Mouse (Mus musculus) intestine, embryonic 14.5 days (tissue): ENCODE measurements around the gene Anapc16. TPM values are rescaled to one million over a fixed set of nuclear protein-coding genes. Genes with fewer than 3 reads are reported as not detected.

Experiments used
- ATAC-seq: fragments of 200-750 bp; cut with Nextera tagmentation; replicated peaks from 2 replicates; pipeline ENCODE4 v1.8.0; 2017; ENCODE audit warnings: low read depth, moderate number of reproducible peaks, moderate TSS enrichment, moderate library complexity; ENCODE audit not compliant: low FRiP score, low TSS enrichment
- DNase-seq: peaks from one replicate; pipeline ENCODE4 v3.0.0-alpha.2; 2018; ENCODE audit warnings: low spot score
- H3K27ac ChIP-seq: fragments of 300-500 bp; sonication (generic); 2 replicates; pipeline ENCODE4 v1.5.1; 2014; ENCODE audit warnings: low read depth, mild to moderate bottlenecking, control low read depth
- H3K27me3 ChIP-seq: fragments of 300-500 bp; sonication (generic); replicated peaks from 2 replicates; pipeline ENCODE4 v1.6.1; 2014; ENCODE audit warnings: low read length, control low read depth; ENCODE audit not compliant: control insufficient read depth, insufficient read depth
- H3K36me3 ChIP-seq: fragments of 300-500 bp; sonication (generic); 2 replicates; pipeline ENCODE4 v1.6.1; 2014; ENCODE audit warnings: low read length, control low read depth; ENCODE audit not compliant: control insufficient read depth, insufficient read depth
- H3K4me1 ChIP-seq: fragments of 300-500 bp; sonication (generic); replicated peaks from 2 replicates; pipeline ENCODE4 v1.6.1; 2014; ENCODE audit warnings: low read length, control low read depth, mixed read lengths; ENCODE audit not compliant: control insufficient read depth, insufficient read depth
- H3K4me2 ChIP-seq: fragments of 300-500 bp; sonication (generic); 2 replicates; pipeline ENCODE4 v1.6.1; 2014; ENCODE audit warnings: low read length
- H3K4me3 ChIP-seq: fragments of 300-500 bp; sonication (generic); 2 replicates; pipeline ENCODE4 v1.5.1; 2014; ENCODE audit warnings: low read depth, low read length, control low read depth, mixed read lengths
- H3K9ac ChIP-seq: fragments of 300-500 bp; sonication (generic); 2 replicates; pipeline ENCODE4 v1.6.1; 2014; ENCODE audit warnings: mild to moderate bottlenecking, low read length
- H3K9me3 ChIP-seq: fragments of 300-500 bp; sonication (generic); 2 replicates; pipeline ENCODE4 v1.6.1; 2016; ENCODE audit warnings: low read length, control low read depth; ENCODE audit not compliant: control insufficient read depth
- WGBS: fragments of 180-500 bp; shearing (Covaris S2); extraction: QIAGEN DNeasy Blood & Tissue Kit; methylation state at CpG from one replicate; pipeline ENCODE4 v1.1.7; 2014; 5-methylcytosine and 5-hydroxymethylcytosine counted together
- polyA plus RNA-seq: library from polyadenylated mRNA; unstranded; fragments of >200 nt; fragmentation: Nextera tagmentation; extraction: Ambion mirVana; gene quantifications from 2 replicates; pipeline ENCODE4 v1.2.1, GENCODE M21; 2014

Gene Anapc16
- polyA plus RNA-seq, 1 experiment from 2014 or later = 107 TPM

DNA sequence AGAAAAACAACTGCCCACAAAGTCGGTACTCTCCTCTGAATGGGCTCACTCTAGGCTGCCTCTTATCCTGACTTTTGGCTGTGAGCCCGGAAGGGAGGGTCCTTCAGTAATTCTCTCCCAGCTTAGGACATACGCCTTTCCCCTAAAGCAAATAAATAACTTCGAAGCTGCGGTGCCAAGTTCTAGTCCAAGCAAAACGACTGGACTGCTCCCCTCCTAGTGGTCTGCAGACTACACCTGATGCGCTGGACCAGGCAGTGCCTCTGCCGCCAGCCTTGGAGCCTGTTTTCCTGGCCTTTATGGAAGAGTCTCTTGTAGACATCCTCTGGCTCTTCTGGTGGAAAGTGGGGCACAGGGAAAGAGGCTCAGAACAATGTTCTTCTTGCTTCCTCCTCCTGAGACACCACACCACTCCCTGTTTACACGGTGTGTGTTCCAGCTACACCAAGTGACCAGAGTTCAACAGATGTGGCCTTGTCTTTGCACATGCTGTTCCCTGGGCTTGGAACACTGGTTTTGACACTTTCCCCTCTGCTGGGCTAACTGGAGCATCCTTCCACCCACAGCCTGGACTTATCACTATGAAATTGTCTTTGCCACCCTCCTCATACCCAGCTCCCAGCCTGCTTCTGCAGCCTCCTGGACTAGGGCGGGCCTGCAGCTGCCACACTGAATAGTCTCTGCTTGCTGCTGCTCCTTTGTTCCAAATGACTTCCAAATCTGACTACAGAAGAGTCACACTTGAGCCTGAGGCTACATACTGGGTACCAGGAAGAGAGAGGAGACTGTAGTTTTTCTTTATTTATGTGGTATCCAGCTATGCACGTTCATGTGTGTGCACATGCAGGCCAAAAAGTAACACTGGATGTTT, 23.8 kb downstream of the Anapc16 start:
- DNase-seq = peak; percentile 75
- 0 out of 2 replicates have a peak overlapping the region, but pooled peaks have one; percentile 3 for H3K9ac ChIP-seq
- ATAC-seq = peak; percentile 62

DNA sequence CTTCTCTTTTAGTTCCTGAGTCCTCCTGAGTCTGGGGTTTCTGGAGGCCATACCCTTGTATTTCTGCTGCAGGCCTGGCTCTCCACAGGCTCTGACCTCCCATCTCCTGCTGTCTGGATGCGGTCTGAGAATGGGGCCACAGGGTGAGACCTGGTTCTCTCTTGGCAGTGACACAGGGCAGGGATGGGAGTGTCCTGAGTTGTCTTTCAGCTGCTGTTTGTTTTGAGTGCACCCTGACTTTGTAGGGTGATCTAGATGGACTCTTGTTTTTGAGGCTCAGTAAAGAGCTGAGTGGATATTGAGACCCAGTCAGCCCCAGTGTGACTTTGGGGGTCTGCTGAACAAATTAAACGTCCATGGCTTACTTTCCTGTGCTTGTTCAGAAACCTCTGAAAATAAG, 24.5 kb downstream of the Anapc16 start:
- H3K4me2 ChIP-seq = no peak overlapping the region
- DNase-seq = no peak
- H3K9me3 ChIP-seq = no peaks in the 10 kb centered on the region
- no peak overlapping the region for H3K4me3 ChIP-seq
- no peaks in the 10 kb centered on the region for H3K27me3 ChIP-seq
- H3K4me1 ChIP-seq = peaks cover 42% of the 10 kb centered on the region
- H3K9ac ChIP-seq = no peak overlapping the region
- WGBS = 77% methylated on average over 2 of the region's 2 CpGs
- no peaks in the 10 kb centered on the region for H3K36me3 ChIP-seq
- no peak for ATAC-seq
- peak overlapping the region; percentile 59; the same call in 1 of the 2 replicates for H3K27ac ChIP-seq

More for the DNA sequence above, 23.8 kb downstream of the Anapc16 start:
- no peaks in the 10 kb centered on the region for H3K9me3 ChIP-seq
- H3K36me3 ChIP-seq = no peaks in the 10 kb centered on the region
- WGBS = 26% methylated on average over 11 of the region's 11 CpGs
- H3K4me3 ChIP-seq = no peak overlapping the region
- H3K27me3 ChIP-seq = no peaks in the 10 kb centered on the region
- H3K4me2 ChIP-seq = no peak overlapping the region
- peak overlapping the region; percentile 59 for H3K27ac ChIP-seq
- peaks cover 35% of the 10 kb centered on the region for H3K4me1 ChIP-seq

DNA sequence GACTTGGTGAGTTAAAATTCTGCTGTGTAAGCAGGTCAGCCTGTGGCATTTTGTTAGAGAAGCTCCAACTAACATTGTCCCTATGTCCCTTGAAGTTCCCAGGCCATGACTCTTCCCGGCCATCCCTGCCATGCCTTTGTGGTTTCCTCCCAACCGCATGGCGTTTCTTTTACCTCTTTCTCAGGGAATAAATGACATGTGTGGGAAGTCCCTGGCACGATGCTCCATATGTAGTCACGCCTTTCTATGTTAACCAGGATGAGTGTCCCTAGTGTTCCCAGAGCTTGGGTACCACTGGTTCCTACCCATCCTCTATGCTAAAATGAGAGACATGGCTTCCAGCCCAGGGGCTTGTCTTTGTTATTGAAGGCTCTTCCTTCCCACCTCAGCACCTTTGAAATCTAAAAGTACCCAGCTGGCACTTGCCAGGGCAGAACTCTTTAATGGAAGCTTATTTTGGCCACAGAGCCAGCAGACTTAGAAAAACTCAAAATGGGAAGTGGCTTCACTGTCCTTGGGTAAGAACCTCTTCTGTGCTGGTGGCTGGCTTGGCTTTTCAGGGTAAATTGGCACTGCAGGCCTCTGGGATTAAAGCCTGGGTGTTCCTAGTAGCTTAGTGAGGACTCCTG, 25.1 kb downstream of the Anapc16 start:
- no peak overlapping the region for H3K4me3 ChIP-seq
- H3K4me1 ChIP-seq = peaks cover 45% of the 10 kb centered on the region
- no peaks in the 10 kb centered on the region for H3K36me3 ChIP-seq
- no peak overlapping the region; the same call in 1 of the 2 replicates for H3K27ac ChIP-seq
- H3K4me2 ChIP-seq = no peak overlapping the region
- no peaks in the 10 kb centered on the region for H3K9me3 ChIP-seq
- ATAC-seq = no peak
- no peak for DNase-seq
- no peak overlapping the region for H3K9ac ChIP-seq
- H3K27me3 ChIP-seq = no peaks in the 10 kb centered on the region
- WGBS = 94% methylated on average over 5 of the region's 5 CpGs

DNA sequence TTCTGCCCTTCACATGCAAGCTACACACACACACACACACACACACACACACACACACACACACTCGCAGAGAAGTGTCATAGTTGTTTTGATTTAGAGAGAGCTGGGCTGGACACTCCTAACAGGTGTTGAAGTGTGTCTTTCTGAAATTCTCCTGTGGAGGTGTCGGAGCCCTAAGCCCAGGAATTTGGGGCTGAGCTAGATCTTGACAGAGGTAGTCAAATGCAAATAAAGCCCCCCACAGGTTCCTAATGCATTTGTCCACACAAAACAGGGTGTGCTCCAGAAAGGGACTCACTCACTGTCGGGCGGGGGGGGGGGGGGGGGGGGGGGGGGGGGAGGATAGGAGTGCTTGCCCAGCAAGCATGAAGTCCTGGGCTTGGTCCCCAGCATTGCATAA, 25.8 kb downstream of the Anapc16 start:
- Histone ChIP-seq H3K36me3 (no peaks in the 10 kb centered on the region), H3K4me1 (peaks cover 45% of the 10 kb centered on the region), H3K9ac (no peak overlapping the region), H3K27ac (no peak overlapping the region), H3K9me3 (no peaks in the 10 kb centered on the region), H3K27me3 (no peaks in the 10 kb centered on the region), H3K4me2 (no peak overlapping the region), H3K4me3 (no peak overlapping the region)
- 52% methylated on average over 2 of the region's 4 CpGs for WGBS
- ATAC-seq = no peak
- no peak for DNase-seq

DNA sequence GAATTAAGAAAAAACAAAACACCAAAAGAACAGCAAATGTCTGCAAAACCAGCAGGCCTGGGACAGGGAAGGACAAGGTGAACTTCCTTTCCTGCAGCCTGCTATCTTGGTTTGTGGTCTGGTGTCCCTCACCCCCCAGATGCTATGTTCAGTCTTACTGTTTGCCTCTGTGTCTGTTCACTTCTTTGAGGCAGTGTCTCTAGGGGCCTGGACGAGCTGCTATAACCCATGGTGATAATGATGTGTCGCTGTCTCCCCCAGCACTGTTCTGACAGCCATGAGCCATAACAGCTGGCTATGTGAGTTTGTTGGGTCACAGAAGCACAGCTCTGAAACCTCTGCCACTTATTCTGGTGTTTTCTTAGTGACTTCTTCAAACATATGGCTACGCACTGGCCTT, 28.1 kb downstream of the Anapc16 start:
- H3K9ac ChIP-seq = 0 out of 2 replicates have a peak overlapping the region, but pooled peaks have one; percentile 5
- H3K36me3 ChIP-seq = no peaks in the 10 kb centered on the region
- no peak overlapping the region for H3K4me2 ChIP-seq
- no peak overlapping the region for H3K4me3 ChIP-seq
- WGBS = 36% methylated on average over 3 of the region's 3 CpGs
- DNase-seq (no peak), ATAC-seq (no peak)
- H3K4me1 ChIP-seq = peaks cover 51% of the 10 kb centered on the region
- H3K27me3 ChIP-seq = no peaks in the 10 kb centered on the region
- no peaks in the 10 kb centered on the region for H3K9me3 ChIP-seq
- H3K27ac ChIP-seq = peak overlapping the region; percentile 82

DNA sequence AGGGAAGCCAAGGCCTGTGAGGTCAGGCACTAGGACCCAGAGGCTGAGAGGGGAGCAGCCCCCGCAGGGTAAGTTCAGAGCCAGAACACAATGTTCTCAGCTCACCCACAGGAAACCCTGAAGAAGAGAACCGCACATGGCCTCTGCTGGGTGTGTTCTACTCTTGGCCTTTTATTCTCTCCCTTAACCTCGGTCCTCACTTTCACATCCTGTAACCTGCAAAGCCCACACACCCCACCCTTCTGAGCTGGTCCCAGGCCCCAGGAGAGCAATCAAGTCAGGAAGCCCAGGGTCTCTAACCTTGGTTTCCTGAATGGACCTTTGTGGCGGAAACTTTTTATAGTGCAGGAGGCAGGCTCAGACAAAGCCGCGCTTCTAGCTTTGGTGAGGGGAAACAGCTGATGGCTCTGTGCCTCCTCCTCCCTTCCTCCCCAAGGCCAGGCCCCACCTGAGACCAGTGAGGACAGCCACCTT, 28.7 kb downstream of the Anapc16 start:
- Histone ChIP-seq H3K9me3 (no peaks in the 10 kb centered on the region), H3K27ac (peak overlapping the region; percentile 82), H3K4me2 (no peak overlapping the region), H3K4me1 (peaks cover 50% of the 10 kb centered on the region), H3K9ac (peak overlapping the region; percentile 4; the same call in 1 of the 2 replicates), H3K4me3 (no peak overlapping the region), H3K27me3 (no peaks in the 10 kb centered on the region), H3K36me3 (no peaks in the 10 kb centered on the region)
- 19% methylated on average over 6 of the region's 6 CpGs for WGBS
- DNase-seq = no peak
- ATAC-seq = no peak

DNA sequence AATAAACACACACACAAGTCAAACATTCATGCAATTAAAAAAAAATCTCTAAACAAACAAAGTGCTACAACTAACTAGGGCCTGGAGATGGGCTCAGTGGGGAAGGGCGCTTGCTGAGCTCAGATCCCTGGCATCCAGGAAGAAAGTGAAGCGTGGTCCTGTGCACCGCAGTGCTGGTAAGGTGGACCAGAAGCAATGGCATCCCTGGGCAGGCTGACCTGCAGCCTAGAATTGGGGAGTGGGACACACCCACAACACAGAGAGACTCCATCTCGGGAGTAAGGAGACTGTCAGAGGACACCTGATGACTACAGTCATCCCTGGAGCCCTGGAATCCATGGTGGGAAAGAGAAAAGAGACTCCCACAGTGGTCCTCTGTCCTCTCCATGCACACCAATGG, 29.5 kb downstream of the Anapc16 start:
- no peak for DNase-seq
- peaks cover 41% of the 10 kb centered on the region for H3K4me1 ChIP-seq
- no peak overlapping the region for H3K4me3 ChIP-seq
- H3K4me2 ChIP-seq = no peak overlapping the region
- H3K9ac ChIP-seq = no peak overlapping the region
- H3K9me3 ChIP-seq = no peaks in the 10 kb centered on the region
- peak overlapping the region; percentile 82; the same call in 1 of the 2 replicates for H3K27ac ChIP-seq
- WGBS = 87% methylated on average over 4 of the region's 4 CpGs
- H3K27me3 ChIP-seq = no peaks in the 10 kb centered on the region
- no peak for ATAC-seq
- no peaks in the 10 kb centered on the region for H3K36me3 ChIP-seq

DNA sequence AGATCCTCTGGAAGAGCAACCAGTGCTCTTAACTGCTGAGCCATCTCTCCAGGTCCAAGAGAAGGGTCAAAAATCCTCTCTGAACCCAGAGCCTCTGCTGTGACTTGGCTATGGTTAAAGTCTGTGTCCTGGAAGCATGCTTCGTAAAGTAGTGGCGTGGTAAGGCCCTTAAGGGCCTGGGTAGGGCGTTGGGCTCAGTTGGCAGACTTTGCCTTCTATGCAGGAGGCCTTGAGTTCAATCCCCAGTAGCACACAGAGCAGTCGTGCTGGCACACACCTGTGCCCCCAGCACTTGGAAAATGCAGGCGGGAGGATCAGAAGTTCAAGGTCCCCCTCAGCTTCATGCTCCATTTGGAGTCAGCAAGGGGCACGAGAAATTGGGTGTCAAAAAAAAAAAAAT, 29.9 kb downstream of the Anapc16 start:
- Histone ChIP-seq H3K9ac (no peak overlapping the region), H3K27ac (no peak overlapping the region), H3K27me3 (no peaks in the 10 kb centered on the region), H3K36me3 (no peaks in the 10 kb centered on the region), H3K4me1 (peaks cover 37% of the 10 kb centered on the region), H3K4me3 (no peak overlapping the region), H3K4me2 (no peak overlapping the region), H3K9me3 (no peaks in the 10 kb centered on the region)
- no peak for DNase-seq
- WGBS = 84% methylated on average over 6 of the region's 6 CpGs
- ATAC-seq = no peak
